Mouse (Mus musculus): ENCODE data around the gene Olfr800.

GRCm38 (mm10) chr10:129627834-129628233 is 29.7 kb upstream of the Olfr800 start, which contains the start of gene Olfr798:
- no peak for TF ChIP-seq CTCF (IDR thresholded peaks at IDR 0.05; ENCODE audit: insufficient read depth, low read depth, low read length)
- TF ChIP-seq POLR2A (IDR thresholded peaks at IDR 0.05; ENCODE audit: insufficient read depth, low read depth, low read length): no peak

Data from olfactory bulb, adult 2 months (tissue).